Mouse (Mus musculus) testis, adult 2 months (tissue): ENCODE results near the gene Wipf1. TPM values are rescaled to one million over a fixed set of nuclear protein-coding genes. Genes with fewer than 3 reads are reported as not detected.

Experiments
- H3K27ac ChIP-seq: fragments of 200-500 bp; 2 replicates; pipeline ENCODE4 v1.5.1; 2012; ENCODE audit warnings: low read depth, low read length; ENCODE audit not compliant: control insufficient read depth, insufficient read depth
- H3K27me3 ChIP-seq: fragments of 200-500 bp; 2 replicates; pipeline ENCODE4 v1.6.1; 2012; ENCODE audit warnings: mild to moderate bottlenecking, low read length, moderate library complexity; ENCODE audit not compliant: control insufficient read depth, insufficient read depth
- H3K36me3 ChIP-seq: fragments of 200-500 bp; 2 replicates; pipeline ENCODE4 v1.6.1; 2012; ENCODE audit warnings: mild to moderate bottlenecking, low read length; ENCODE audit not compliant: control insufficient read depth, insufficient read depth
- H3K4me1 ChIP-seq: fragments of 200-500 bp; 2 replicates; pipeline ENCODE4 v1.6.1; 2012; ENCODE audit warnings: low read length; ENCODE audit not compliant: control insufficient read depth, insufficient read depth
- H3K4me3 ChIP-seq: fragments of 200-500 bp; 2 replicates; pipeline ENCODE4 v1.5.1; 2012; ENCODE audit warnings: low read depth, mild to moderate bottlenecking, low read length, moderate library complexity, mixed read lengths; ENCODE audit not compliant: control insufficient read depth
- CTCF ChIP-seq: fragments of 200-500 bp; IDR thresholded peaks from 2 replicates; pipeline ENCODE4 v1.5.1; 2012; ENCODE audit warnings: low read depth, mild to moderate bottlenecking, inconsistent platforms, low read length, moderate library complexity; ENCODE audit not compliant: control insufficient read depth, insufficient read depth, insufficient replicate concordance
- POLR2A ChIP-seq: fragments of 200-500 bp; IDR thresholded peaks from 2 replicates; pipeline ENCODE4 v1.6.1; 2012; ENCODE audit warnings: low read depth, mild to moderate bottlenecking, inconsistent platforms, low read length, moderate library complexity; ENCODE audit not compliant: control insufficient read depth
- polyA plus RNA-seq: library from polyadenylated mRNA; depleted of rRNA; stranded (reverse); fragments of >200 nt; gene quantifications from 2 replicates; pipeline ENCODE4 v1.2.3, GENCODE M21; 2012

The Wipf1 gene
- polyA plus RNA-seq, 1 experiment: 0.40 TPM

- no peaks in the 10 kb centered on the region for H3K4me1 ChIP-seq
- no peak overlapping the region for H3K27ac ChIP-seq
- H3K27me3 ChIP-seq: no peaks in the 10 kb centered on the region
- no peak overlapping the region for H3K4me3 ChIP-seq
- no peak for TF ChIP-seq POLR2A
- no peak for TF ChIP-seq CTCF
- no peaks in the 10 kb centered on the region for H3K36me3 ChIP-seq
Measured at GRCm38 (mm10) chr2:73395516-73395915, 134.0 kb downstream of the Wipf1 start.

GRCm38 (mm10) chr2:73394476-73394875 is 135.1 kb downstream of the Wipf1 start:
- H3K4me1 ChIP-seq: no peaks in the 10 kb centered on the region
- H3K36me3 ChIP-seq: no peaks in the 10 kb centered on the region
- no peaks in the 10 kb centered on the region for H3K27me3 ChIP-seq
- no peak overlapping the region for H3K4me3 ChIP-seq
- H3K27ac ChIP-seq: no peak overlapping the region
- TF ChIP-seq POLR2A (no peak), CTCF (no peak)

DNA sequence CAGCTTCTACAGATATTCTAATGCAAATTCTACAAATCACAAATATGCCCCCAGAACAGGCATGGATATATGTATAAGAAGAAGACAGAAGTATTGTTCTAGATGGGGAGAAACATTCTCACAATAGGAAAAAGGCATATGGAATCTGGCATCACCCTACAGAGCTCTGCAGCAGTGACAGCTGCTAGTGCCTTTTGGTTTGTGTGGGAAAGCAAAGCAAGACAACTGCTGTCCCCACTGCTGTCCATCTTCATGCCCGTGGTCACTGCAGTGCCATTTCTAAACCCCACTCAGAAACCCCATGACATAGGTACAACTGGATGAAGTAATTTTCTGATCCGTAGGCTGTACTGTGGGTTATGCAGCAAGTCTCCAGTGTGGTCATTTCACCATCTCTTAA is 136.8 kb downstream of the Wipf1 start:
- TF ChIP-seq CTCF (no peak), POLR2A (no peak)
- H3K27ac ChIP-seq: no peak overlapping the region
- no peaks in the 10 kb centered on the region for H3K4me1 ChIP-seq
- no peaks in the 10 kb centered on the region for H3K27me3 ChIP-seq
- no peaks in the 10 kb centered on the region for H3K36me3 ChIP-seq
- no peak overlapping the region for H3K4me3 ChIP-seq

GRCm38 (mm10) chr2:73389951-73390350 is 139.6 kb downstream of the Wipf1 start:
- H3K4me1 ChIP-seq: peaks cover 5% of the 10 kb centered on the region; the same call in 1 of the 2 replicates
- no peaks in the 10 kb centered on the region for H3K27me3 ChIP-seq
- no peaks in the 10 kb centered on the region for H3K36me3 ChIP-seq
- H3K27ac ChIP-seq: no peak overlapping the region
- no peak overlapping the region for H3K4me3 ChIP-seq
- TF ChIP-seq POLR2A (no peak), CTCF (no peak)

- TF ChIP-seq CTCF (no peak), POLR2A (no peak)
- H3K4me3 ChIP-seq: no peak overlapping the region
- H3K27ac ChIP-seq: no peak overlapping the region
- H3K4me1 ChIP-seq: peaks cover 5% of the 10 kb centered on the region; the same call in 1 of the 2 replicates
- H3K36me3 ChIP-seq: no peaks in the 10 kb centered on the region
- no peaks in the 10 kb centered on the region for H3K27me3 ChIP-seq
Measured at GRCm38 (mm10) chr2:73387806-73388205, 141.7 kb downstream of the Wipf1 start.

DNA sequence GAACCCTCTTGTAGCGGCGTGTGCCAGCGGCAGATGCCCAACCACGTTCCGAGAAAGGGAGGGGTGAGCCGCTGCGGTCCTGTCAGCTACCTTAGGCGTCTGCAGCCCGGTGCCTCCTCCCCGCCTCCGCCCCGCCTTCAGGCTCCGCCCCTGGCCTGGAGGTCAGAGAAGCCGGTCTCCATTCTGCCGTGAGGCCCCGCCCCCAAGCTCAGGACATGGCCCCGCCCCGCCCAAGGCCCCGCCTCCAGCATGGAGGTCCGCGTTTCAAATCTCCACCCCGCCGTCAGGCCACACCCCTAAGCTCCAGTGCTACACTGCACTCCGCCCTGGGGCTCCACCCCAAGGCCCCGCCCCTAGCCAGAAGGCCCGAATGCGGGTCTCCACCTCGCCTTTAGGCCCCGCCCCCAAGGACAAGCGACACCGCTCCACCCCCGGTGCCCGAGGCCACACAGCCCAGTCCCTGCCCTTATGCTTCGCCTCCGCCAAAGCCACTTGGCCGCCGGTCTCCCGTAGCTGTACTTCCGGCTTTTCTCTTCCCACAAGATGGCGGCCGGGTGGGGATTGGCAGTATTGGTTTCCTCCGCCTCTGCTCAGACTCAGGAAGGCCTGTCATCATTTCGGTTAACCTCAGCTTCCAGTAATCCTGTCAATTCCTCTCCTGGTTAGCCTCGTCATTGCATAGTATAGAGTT is 143.0 kb downstream of the Wipf1 start, which contains the start of gene Gpr155:
Gene Gpr155, minus strand, starts transcription at position 217 of the 691 bp plus-strand sequence.
- no peaks in the 10 kb centered on the region for H3K27me3 ChIP-seq

DNA sequence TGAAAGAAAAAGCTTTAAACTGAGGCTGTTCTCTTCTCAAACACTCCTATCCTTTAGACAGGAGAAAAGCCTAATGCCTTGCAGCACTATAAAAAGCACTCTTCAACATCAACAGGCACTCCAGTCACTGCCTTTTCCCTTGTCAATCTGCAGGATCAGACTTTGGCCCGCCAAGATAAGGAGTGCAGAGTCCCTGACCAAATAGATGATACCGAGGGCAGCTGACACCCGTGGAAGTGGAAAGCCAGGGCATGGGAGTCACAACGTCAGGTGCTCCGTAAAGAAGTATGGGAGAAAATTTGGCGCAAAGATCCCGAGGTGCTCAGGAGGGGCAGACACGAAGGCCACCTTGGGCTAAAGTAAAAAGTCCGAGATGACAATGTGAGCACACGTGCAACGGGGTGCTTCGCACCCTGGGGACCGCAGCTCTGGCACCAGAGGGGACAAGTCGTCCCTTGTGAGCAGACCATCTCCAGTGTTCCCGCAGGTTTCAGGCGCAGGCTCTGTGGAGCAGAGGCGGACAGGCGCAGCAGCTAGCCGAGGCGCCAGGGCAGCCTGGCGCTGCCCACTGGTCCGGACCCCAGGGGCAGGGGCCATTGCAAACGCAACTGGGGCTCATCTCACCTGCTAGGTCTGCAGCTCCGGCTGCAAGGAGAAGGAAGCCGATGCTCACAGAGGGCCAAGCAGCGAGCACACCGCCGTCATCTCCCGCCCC is 143.7 kb downstream of the Wipf1 start:
- peaks cover 5% of the 10 kb centered on the region; the same call in 1 of the 2 replicates for H3K4me1 ChIP-seq
- TF ChIP-seq POLR2A: no peak
- TF ChIP-seq CTCF: no peak
- H3K4me3 ChIP-seq: peak overlapping the region; percentile 81
- H3K27me3 ChIP-seq: no peaks in the 10 kb centered on the region
- H3K27ac ChIP-seq: no peak overlapping the region
- H3K36me3 ChIP-seq: no peaks in the 10 kb centered on the region

More for the DNA sequence above, 143.0 kb downstream of the Wipf1 start, which contains the start of gene Gpr155:
- Histone ChIP-seq H3K27ac (0 out of 2 replicates have a peak within 1 kb of the TSS, but pooled peaks have one; percentile 0), H3K4me3 (peak within 1 kb of the TSS; percentile 81), H3K4me1 (peaks cover 5% of the 10 kb centered on the region; the same call in 1 of the 2 replicates), H3K36me3 (no peaks in the 10 kb centered on the region)
- TF ChIP-seq POLR2A: peak; percentile 83
- no peak for TF ChIP-seq CTCF
